In genomic region chr8:85871660-85872059, GRCm38 (mm10) we compare ENCODE assay signal across 12 mouse cellular contexts. TPM values are rescaled to one million over a fixed set of nuclear protein-coding genes. Genes with fewer than 3 reads are reported as not detected.
A peak's percentile ranks its signal among the peaks of the same experiment; 100 is the strongest.
DNase-seq lines count a peak whose midpoint lies in the region; ATAC-seq and TF ChIP-seq lines count a peak whose summit lies in the region.
"Had no signal": no experiment of that assay in that cellular context is flagged by ENCODE, and none has a peak within 500 bp of the region (broad histone marks: within the 10 kb centered on the region; RNA-seq: fewer than 3 reads in every experiment).

No protein-coding gene starts in this region.

- H3K27me3 ChIP-seq in lung, embryonic 14.5 days (ENCODE audit: insufficient read depth, low read length): no peaks in the 10 kb centered on the region
- H3K27me3 ChIP-seq: hindbrain, embryonic 15.5 days had no signal

- no peaks in the 10 kb centered on the region for H3K4me1 ChIP-seq in lung, embryonic 14.5 days (ENCODE audit: insufficient read depth)
- H3K4me1 ChIP-seq: forebrain, embryonic 10.5 days; hindbrain, embryonic 15.5 days had no signal

- no peaks in the 10 kb centered on the region for H3K9me3 ChIP-seq in lung, embryonic 14.5 days (ENCODE audit: low read depth, low read length)
- H3K9me3 ChIP-seq: forebrain, embryonic 10.5 days; hindbrain, embryonic 15.5 days had no signal

- ATAC-seq in lung, embryonic 14.5 days (ENCODE audit: insufficient read depth): peak; percentile 78
- no peak for ATAC-seq in granulocyte monocyte progenitor cell, adult 5-6 weeks (replicated peaks; ENCODE audit: poor library complexity, severe bottlenecking)

- no peak overlapping the region for H3K9ac ChIP-seq in lung, embryonic 14.5 days
- H3K9ac ChIP-seq: hindbrain, embryonic 15.5 days had no signal

- H3K4me2 ChIP-seq in lung, embryonic 14.5 days: no peak overlapping the region
- H3K4me2 ChIP-seq: hindbrain, embryonic 15.5 days had no signal

- 69% methylated on average over 2 of the region's 2 CpGs for WGBS in lung, embryonic 14.5 days

- H3K4me3 ChIP-seq in lung, embryonic 14.5 days (ENCODE audit: low read depth, low read length): no peak overlapping the region
- H3K4me3 ChIP-seq: forebrain, embryonic 10.5 days; hindbrain, embryonic 15.5 days had no signal

- no peak overlapping the region; the same call in 1 of the 2 replicates for H3K27ac ChIP-seq in lung, embryonic 14.5 days (ENCODE audit: low read depth)
- H3K27ac ChIP-seq: forebrain, embryonic 10.5 days; hindbrain, embryonic 15.5 days had no signal

- TF ChIP-seq CTCF in lung, embryonic 14.5 days (IDR thresholded peaks at IDR 0.05; ENCODE audit: low read depth): no peak

- DNase-seq in adrenal gland, postnatal 14 days: peak; percentile 18
- no peak for DNase-seq in adrenal gland, adult 18-20 months (ENCODE audit: low spot score in 2 of 2)
- DNase-seq in adipocyte (ENCODE audit: low spot score): peak; percentile 97
- DNase-seq in heart, postnatal 36 days: peak; percentile 21 to 29
- DNase-seq in lung, embryonic 14.5 days: peak; percentile 79
- DNase-seq in cerebellum, postnatal 4 days (ENCODE audit: low spot score in 2 of 2): no peak
- DNase-seq in frontal cortex, postnatal 10 days (ENCODE audit: low spot score in 2 of 2): no peak
- DNase-seq: liver; right cerebral cortex, postnatal 25 days had no signal

- no peaks in the 10 kb centered on the region for H3K36me3 ChIP-seq in lung, embryonic 14.5 days (ENCODE audit: insufficient read depth)
- H3K36me3 ChIP-seq: forebrain, embryonic 10.5 days; hindbrain, embryonic 15.5 days had no signal

- intact Hi-C loops in heart, postnatal 36 days (cut with DNase I): no loop called here

RNA-seq across cellular contexts. Expression of gene Phkb, which starts 30.9 kb away (rescaled TPM):
- 35.5 and 39.3 TPM in 2 replicates for total RNA-seq in adrenal gland, postnatal 14 days (2021)
- total RNA-seq in adrenal gland, adult 18-20 months (2021): 10 to 100 TPM; 60.3 to 66.4 TPM
- 10 to 100 TPM; 57.6 to 64.1 TPM for total RNA-seq in heart, postnatal 36 days (2021)
- 47.9 and 49.6 TPM in 2 replicates for polyA plus RNA-seq in lung, embryonic 14.5 days (2014; fragmentation: Nextera tagmentation; extraction: Ambion mirVana)
- total RNA-seq in granulocyte monocyte progenitor cell, adult 5-6 weeks (2014; fragmentation: Nextera tagmentation): 77.5 and 92.9 TPM in 2 replicates
- total RNA-seq in granulocyte monocyte progenitor cell, adult 5-6 weeks (2017): 54.0 and 68.0 TPM in 2 replicates

RNA-seq across cellular contexts. Expression of gene Itfg1, which starts 30.9 kb away (rescaled TPM):
- total RNA-seq in adrenal gland, postnatal 14 days (2021): 49.3 and 54.3 TPM in 2 replicates
- total RNA-seq in adrenal gland, adult 18-20 months (2021): 10 to 100 TPM; 66.7 to 76.4 TPM
- 10 to 100 TPM; 48.4 to 49.6 TPM for total RNA-seq in heart, postnatal 36 days (2021)
- 81.4 and 82.4 TPM in 2 replicates for polyA plus RNA-seq in lung, embryonic 14.5 days (2014; fragmentation: Nextera tagmentation; extraction: Ambion mirVana)
- total RNA-seq in granulocyte monocyte progenitor cell, adult 5-6 weeks (2014; fragmentation: Nextera tagmentation): 42.7 and 44.0 TPM in 2 replicates
- 47.5 and 55.2 TPM in 2 replicates for total RNA-seq in granulocyte monocyte progenitor cell, adult 5-6 weeks (2017)

Comparison
In these comparisons a context has a peak if more than half of its experiments do, and no peak if none do; other contexts are left out.
1. DNase-seq: peak in adrenal gland, postnatal 14 days (single experiment), adipocyte (single experiment), heart, postnatal 36 days (2 of 2) and lung, embryonic 14.5 days (single experiment); none in adrenal gland, adult 18-20 months (0 of 2), cerebellum, postnatal 4 days (0 of 2) and frontal cortex, postnatal 10 days (0 of 2).